Mouse (Mus musculus): Measurements from ENCODE around the gene Traf3.

DNA sequence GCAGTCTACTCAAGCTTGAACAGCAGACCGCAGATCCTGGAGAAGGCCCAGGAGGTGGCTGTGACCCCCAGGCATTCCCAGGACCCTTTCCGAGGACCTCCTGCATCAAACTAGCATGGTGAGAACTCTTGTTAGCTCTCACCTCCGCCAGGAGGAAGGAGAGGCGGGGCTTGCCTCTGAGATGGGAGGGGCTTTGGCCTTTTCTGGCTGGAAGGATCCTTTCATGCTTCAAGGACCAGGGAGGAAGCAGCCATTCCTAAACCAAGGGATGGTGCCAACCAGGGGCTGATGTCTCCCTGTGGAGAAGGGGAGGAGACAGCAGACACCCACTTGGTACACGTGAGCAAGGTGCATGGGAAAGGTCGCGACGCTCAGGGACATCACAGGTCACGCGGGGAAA, 118.4 kb downstream of the Traf3 start:
- TF ChIP-seq CTCF (IDR thresholded peaks at IDR 0.05; ENCODE audit: borderline replicate concordance, insufficient read depth, low read length) (no peak), POLR2A (IDR thresholded peaks at IDR 0.05; ENCODE audit: low read depth, low read length) (no peak)

All from embryonic fibroblast, embryonic 13.5 days (primary cell).